Mouse (Mus musculus): ENCODE results near the gene Gm49322.

The Gm49322 gene

DNA sequence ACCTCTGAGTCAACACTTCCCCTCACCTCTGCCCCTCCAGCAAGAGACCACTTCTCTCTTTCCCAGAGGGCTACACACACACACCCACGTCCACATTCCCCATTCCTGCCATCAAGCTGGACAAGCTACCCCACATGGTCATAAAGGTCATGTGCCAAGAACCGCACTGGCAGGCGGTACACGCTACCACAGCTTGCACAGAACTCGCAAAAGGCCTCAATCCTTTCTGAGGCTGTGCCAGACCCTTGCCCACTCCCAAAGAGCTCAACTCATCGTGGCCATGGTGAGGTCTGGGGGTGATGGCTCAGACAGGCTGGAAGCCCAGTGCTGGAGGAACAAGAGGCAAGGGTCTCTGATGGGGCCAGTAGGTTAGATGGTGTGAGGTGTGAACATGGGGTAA, 49.0 kb downstream of the Gm49322 start:
- no peak for DNase-seq (ENCODE audit: low read depth, low spot score)

DNA sequence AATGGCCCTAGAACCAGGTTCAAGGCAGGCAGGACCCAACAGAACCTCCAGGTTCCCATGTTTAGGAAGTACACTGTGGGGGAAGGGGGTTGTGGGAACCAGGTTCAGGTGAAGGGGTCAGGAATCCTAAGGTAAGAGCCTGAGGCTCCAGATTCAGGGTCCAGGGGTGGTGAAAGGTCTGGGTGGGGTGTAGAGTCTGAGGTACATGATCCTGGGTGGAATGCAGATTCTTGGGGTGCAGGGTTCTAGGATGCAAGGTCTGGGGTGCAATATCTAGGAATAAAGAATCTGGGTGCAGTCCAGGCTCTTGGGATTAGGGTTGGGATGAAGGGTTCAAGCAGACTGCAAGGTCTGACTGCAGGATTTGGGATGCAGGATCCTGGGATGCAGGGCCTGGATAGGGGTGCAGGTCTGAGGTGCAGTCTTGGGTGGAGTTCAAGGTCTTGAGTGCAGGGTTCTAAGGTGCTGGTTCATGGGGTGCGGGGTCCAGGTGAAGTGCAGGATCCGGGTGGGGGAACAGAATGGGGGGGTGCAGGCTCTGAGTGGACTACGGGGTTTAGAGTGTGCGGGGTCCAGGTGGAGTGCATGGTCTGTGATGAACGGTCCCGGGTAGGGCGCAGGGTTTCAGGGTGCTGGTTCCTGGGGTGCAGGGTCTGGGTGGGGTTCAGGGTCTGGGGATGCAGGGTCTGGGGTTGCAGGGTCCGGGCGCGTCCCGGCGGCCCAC, 49.7 kb downstream of the Gm49322 start:
- no peak for DNase-seq (ENCODE audit: low read depth, low spot score)

DNA sequence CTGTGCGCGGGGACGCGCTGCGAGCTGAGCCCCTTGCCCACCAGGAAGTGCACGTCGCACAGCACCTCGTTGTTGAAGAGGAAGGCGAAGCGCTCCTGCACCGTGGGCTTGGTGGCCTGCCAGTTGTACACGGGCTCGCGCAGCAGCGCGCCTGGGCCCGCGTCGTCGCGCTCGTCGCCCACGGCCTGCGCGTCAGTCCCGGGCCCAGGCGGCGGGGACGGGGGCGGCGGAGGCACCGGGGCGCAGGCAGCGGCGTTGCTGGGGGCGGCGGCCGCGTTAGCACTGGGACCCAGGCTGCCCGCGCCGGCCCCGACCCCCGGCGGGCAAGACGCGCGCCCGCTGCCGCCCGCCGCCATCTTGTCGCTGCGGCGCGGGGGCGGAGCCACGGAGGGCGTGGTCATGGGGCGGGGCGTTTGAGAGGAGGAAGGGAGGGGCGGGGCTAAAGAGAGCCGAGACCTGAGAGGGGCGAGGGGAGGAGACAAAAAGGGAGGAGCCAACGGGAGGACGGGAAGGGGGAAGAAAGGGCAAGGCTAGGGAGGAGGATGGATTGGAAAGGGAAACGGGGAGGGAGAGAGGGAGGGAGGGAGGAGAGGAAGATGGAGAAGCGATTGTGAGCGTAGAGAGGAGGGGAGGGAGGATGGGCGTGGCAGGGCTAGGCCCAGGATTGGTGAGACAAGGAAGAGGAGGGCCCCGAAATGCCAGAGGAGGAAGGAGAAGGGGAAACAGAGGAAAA, 50.5 kb downstream of the Gm49322 start:
- peak; percentile 98 for DNase-seq (ENCODE audit: low read depth, low spot score)

DNA sequence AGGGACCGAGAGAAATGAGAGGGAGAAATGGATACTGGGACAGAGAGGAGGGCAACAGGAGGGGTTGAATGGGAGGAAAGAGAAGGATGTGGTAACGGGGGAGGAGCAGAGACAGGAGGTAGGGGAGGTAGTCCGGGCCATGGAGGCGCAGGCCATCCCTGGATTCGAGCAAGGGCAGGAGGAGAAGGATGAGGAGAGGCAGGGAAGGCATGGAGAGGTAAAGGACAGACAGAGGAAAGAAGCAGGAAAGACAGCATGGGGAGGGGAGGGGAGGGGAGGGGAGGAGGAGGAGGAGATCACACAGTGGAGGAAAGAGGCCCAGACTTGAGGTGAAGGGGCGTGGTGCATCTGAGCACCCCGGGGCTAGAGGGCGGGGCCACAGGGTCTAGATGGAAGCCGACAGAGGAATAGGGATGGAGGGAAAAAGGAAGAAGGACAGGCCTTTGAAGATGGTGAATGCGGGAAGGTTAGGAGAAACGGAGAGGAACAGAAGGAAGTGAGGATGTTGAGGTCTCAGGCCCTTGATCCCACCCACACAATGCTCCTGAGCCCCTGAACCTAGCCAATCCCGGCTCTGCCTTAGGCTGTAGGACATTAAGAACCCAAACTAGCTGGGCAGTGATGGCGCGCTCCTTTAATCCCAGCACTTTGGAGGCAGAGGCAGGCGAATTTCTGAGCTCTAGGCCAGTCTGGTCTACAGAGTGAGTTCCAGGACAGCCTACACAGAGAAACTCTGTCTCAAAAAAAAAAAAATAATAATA, 51.2 kb downstream of the Gm49322 start, which contains the start of gene Btbd2:
Gene Btbd2, minus strand, starts transcription at position 209 of the 761 bp plus-strand sequence.
- DNase-seq (ENCODE audit: low read depth, low spot score) = peak; percentile 75

DNA sequence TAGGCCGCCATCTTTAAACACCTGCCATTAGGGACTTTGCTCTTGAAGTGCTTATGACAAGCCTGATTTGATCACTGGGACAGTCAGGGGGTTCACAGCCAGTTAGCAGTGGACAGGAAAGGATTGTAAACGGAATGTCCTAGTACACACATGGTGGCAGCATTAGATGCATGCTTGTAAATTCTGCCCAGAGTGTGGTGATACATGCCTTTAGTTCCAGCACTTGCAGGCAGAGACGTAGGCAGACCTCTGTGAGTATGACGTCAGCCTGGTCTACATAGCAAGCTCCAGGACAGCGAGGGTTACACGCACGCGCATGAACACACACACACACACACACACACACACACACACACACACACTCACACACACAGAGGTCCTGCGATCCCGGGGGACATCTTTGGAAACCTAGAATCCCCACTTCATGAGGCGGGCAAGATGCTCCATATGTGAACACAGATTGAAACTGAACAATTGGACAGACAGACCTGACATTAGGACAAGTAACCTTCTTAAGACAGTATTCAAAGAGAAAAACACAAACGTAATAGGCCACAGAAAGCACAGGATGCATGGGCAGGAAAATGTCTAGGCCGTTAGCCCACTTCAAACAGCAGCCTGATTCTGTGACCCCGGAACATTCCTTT, 52.5 kb downstream of the Gm49322 start:
- DNase-seq (ENCODE audit: low read depth, low spot score) = no peak

DNA sequence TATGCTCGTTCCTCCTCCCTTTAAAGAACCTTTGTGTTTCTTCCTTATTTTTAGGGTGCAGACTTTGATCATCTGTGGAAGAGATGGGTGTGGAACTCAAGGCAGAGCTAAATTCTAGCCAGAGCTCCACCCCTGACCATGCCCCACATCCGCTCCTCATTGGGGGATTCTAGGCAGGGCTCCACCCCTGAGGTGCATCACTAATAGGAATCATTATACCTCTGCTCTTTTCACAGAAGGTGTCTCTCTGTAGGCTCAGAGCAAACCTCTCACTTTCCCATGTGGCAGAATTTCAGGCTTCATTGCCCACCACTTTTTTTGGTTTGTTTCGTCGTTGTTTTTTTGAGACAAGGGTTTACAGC, 53.0 kb downstream of the Gm49322 start:
- no peak for DNase-seq (ENCODE audit: low read depth, low spot score)

DNA sequence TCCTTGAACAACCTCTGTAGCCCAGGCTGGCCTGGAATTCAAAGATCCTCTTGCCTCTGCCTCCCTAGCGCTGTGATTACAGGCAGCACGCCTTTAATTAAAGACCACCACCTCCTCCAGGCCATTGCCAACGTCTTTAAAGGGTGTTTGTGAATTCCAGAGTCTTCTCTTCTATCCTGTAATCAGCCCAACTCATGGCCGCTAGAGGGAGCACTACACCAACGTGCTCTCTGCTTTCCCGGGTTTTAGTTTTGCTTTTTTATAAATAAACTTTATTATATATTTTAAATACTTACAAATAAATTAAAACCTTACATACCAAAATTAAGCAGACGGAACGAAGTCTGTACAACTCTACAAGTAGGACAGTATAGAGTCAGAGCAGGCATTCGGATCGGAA, 53.4 kb downstream of the Gm49322 start:
- DNase-seq (ENCODE audit: low read depth, low spot score) = peak; percentile 72

DNA sequence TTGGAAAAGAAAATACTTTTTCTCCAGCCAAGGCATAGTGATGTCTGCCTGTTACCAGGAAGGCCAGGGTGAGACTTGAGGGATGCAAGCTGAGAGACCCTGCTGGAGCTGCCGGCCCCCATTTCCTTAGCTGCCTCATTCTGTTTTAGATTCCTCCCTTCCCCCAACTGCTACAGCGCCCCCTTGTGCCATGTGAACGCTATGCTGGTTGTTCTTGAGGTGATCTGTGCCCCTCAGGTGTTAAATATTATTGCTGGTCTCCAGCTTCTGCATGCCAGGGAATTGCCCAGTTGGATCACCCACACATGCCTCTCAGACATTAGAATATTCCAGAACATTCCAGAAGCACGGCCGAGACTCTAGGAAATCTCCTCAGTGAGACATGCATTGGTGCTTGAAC, 55.3 kb downstream of the Gm49322 start:
- peak; percentile 87 for DNase-seq (ENCODE audit: low read depth, low spot score)

DNA sequence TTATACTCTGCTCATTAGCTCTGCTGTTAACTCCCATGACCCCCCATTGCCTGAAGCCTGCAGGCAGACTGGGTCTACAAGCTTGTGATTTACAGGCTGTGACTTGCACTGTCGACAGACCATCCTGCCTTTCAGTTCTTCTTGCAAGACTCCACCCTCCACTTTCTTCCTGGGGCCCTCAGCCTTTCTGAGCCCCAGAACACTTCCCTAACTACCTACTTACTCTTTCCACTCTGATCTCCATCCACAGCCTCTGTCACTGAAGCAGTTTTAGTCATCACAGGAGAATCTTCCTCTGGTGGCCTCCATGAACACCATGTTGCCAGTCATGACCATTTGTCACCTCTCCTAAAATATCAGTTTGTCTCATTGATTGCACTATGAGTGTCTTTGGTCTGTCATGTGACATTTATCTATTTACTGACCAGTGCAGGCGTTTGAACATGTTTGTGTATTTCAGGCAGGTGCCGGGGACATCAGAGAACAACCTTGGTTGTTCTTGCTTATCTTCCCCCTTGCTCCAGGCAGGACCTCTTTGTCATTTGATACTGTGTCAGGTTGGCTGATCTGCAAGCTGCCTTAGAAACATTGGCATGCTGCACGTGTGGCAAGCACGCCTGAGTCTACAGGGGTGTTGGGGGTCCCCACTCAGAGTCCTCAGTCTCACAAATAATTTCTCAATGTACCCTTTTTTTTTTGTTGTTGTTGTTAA, 57.8 kb downstream of the Gm49322 start:
- no peak for DNase-seq (ENCODE audit: low read depth, low spot score)

DNA sequence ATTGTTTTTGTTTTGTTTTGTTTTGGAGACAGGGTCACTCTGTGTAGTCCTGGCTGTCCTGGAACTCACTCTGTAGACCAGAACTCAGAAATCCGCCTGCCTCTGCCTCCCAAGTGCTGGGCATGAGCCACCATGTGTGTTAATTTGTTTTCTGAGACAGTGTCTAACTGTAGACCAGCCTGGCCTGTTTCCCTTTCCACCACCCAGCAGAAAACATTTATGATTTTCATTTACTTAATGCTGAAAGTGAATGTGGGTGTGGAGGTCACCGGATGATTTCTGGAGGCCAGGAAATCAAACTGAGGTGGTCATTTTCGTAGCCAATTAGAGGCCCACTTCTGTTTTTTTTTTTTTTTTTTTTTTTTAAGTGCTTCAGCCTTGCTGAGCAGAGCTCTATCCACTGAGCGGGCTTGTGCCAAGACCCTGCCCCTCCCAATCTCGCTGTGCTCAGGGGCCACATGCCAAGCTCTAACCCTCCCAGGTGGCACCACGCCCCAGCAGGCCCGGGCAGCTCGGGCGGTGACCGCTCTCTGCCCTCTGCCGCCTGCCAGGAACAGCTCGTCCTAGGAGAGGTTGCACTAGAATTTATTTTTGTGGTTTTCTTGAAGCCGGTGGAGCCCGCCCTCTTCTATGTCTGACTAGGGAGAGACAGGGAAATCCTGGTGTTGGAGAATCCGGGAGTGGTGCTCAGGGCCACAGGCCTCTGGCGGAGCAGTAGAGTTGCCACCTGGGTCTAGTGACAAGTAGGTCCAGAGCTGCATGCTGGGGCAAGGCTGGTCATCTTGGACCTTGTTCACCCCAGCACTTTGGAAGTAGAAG, 58.6 kb downstream of the Gm49322 start:
- DNase-seq (ENCODE audit: low read depth, low spot score) = peak; percentile 72

DNA sequence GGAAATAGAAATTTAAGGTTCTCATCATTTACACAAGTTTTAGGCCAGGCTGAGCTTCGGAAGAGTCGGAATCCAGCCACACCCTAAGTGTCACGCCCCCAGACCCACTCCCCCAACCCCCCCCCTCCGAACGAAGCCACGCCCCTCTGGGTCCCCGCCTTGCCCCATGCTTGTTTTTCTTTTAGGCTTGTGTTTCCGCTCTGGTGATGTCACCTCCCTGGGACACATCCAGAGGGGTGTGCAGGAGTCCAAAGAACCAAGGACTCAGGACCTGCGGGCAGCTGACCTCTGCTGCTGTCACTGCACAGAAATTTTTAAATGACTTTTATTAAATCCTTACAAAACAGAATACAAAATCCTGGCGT, 59.2 kb downstream of the Gm49322 start:
- peak; percentile 79 for DNase-seq (ENCODE audit: low read depth, low spot score)

Measured in ZHBTc4 (cell line).